Mouse (Mus musculus) heart, postnatal 0 days (tissue): Measurements from ENCODE around the gene Gm9507.
"Not testable (repeated sequence)": the region's sequence is repeated elsewhere in the genome, so short reads cannot be mapped to it uniquely, and the experiment has no call there.

ENCODE experiments used
- CTCF ChIP-seq: IDR thresholded peaks from 2 replicates; pipeline ENCODE4 v1.5.1; 2016; ENCODE audit warnings: antibody characterized with exemption, control low read depth, low read depth
- EP300 ChIP-seq: IDR thresholded peaks from 2 replicates; pipeline ENCODE4 v1.6.1; 2016; ENCODE audit warnings: antibody characterized with exemption, low read depth

- not testable (repeated sequence) for TF ChIP-seq CTCF, EP300
Observed at GRCm38 (mm10) chr10:77787876-77788275, 23.8 kb downstream of the Gm9507 start, which contains the start of gene Gm7137.
